In genomic region chr19:14725329-14725728, GRCm38 (mm10) we compare ENCODE assay signal across 24 mouse cellular contexts.
"Had no signal": no experiment of that assay in that cellular context is flagged by ENCODE, and none has a peak within 500 bp of the region (broad histone marks: within the 10 kb centered on the region; RNA-seq: fewer than 3 reads in every experiment).

No protein-coding gene starts in this region.

- H3K9ac ChIP-seq: intestine, embryonic 15.5 days; limb, embryonic 13.5 days; liver, embryonic 12.5 days; liver, embryonic 15.5 days; lung, embryonic 15.5 days; neural tube, embryonic 12.5 days; neural tube, embryonic 15.5 days had no signal

- H3K36me3 ChIP-seq: intestine, embryonic 15.5 days; limb, embryonic 10.5 days; limb, embryonic 13.5 days; liver, embryonic 12.5 days; liver, embryonic 15.5 days; lung, embryonic 15.5 days; neural tube, embryonic 12.5 days; neural tube, embryonic 15.5 days had no signal

- H3K4me3 ChIP-seq: intestine, embryonic 15.5 days; layer of hippocampus, adult 2 months; limb, embryonic 10.5 days; limb, embryonic 13.5 days; liver, embryonic 12.5 days; liver, embryonic 15.5 days; lung, embryonic 15.5 days; megakaryocyte, embryonic 14.5 days; neural tube, embryonic 12.5 days; neural tube, embryonic 15.5 days had no signal

- H3K4me2 ChIP-seq: intestine, embryonic 15.5 days; limb, embryonic 13.5 days; liver, embryonic 12.5 days; liver, embryonic 15.5 days; lung, embryonic 15.5 days; midbrain, embryonic 11.5 days; neural tube, embryonic 12.5 days; neural tube, embryonic 15.5 days had no signal

- ATAC-seq: intestine, embryonic 15.5 days; liver, embryonic 12.5 days had no signal

- H3K9me3 ChIP-seq: intestine, embryonic 15.5 days; limb, embryonic 10.5 days; limb, embryonic 13.5 days; liver, embryonic 12.5 days; liver, embryonic 15.5 days; lung, embryonic 15.5 days; megakaryocyte, embryonic 14.5 days; neural tube, embryonic 12.5 days; neural tube, embryonic 15.5 days had no signal

- H3K4me1 ChIP-seq: intestine, embryonic 15.5 days; limb, embryonic 13.5 days; liver, embryonic 12.5 days; liver, embryonic 15.5 days; lung, embryonic 15.5 days; megakaryocyte, embryonic 14.5 days; neural tube, embryonic 12.5 days; neural tube, embryonic 15.5 days had no signal

- H3K27ac ChIP-seq: intestine, embryonic 15.5 days; layer of hippocampus, adult 2 months; limb, embryonic 10.5 days; limb, embryonic 13.5 days; liver, embryonic 12.5 days; liver, embryonic 15.5 days; lung, embryonic 15.5 days; neural tube, embryonic 12.5 days; neural tube, embryonic 15.5 days; stomach, postnatal 0 days had no signal

- DNase-seq: kidney, adult 18-20 months; kidney, adult 9 months; layer of hippocampus, adult 9-11 months; liver; lung, postnatal 10 days; lung, postnatal 36 days; midbrain, embryonic 14.5 days; right cerebral cortex, adult 18-20 months; right cerebral cortex, postnatal 14 days; right cerebral cortex, postnatal 4 days; thymus, adult 2 months; thymus, postnatal 25 days had no signal

- H3K27me3 ChIP-seq: intestine, embryonic 15.5 days; limb, embryonic 13.5 days; liver, embryonic 12.5 days; liver, embryonic 15.5 days; megakaryocyte, embryonic 14.5 days; neural tube, embryonic 12.5 days had no signal
